Mouse (Mus musculus): ENCODE measurements around the gene Blnk. TPM values are rescaled to one million over a fixed set of nuclear protein-coding genes. Genes with fewer than 3 reads are reported as not detected.

Blnk gene
- polyA plus RNA-seq, 1 experiment from 2014 or later, result 0.62 TPM

DNA sequence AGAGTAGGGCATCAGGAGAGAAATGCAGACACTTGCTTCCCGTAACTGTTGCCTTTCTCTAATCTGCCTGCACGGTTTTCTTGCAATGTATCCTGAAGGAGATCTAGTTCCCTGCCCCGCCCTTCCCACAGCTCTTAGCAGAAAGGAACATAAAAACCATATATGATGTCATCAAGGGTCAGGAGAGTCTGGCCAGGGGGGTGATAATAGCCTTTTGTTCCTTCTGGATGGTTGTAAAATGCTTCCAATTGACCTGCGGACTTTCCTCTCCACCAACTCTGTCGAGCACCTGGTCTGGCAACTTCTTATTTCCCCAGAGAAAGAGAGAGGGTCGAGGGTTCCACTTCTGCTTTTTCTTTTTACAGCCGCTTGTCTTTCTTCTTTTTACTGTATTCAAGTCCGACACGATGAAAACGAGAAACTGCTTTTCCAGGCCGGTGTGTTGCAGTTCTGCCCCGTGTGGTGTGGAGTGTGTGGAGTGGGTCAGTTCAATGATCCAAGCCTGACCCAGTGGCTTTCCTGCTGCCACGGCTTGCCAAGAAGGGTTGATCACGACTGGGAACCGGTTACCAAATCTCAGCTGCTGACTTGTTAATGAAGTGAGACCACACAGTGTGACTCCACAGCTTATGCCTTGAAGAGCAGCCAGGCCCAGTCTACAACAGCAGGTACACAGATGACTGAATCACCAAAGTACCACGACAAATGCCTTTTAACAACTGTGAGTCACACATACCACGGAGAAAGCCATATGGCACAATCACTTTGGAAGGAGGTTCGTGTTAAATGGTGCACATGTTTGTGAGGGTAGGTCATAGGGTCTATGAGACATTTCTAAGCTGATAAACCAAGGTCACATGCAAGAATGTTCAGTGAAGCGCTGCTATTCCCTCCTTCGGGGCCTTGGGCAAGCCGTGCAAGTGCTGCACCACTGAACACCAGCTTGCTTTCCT, 1.4 kb upstream of the Blnk start:
- no peak overlapping the region for H3K4me3 ChIP-seq
- no peaks in the 10 kb centered on the region for H3K4me1 ChIP-seq
- no peak overlapping the region for H3K9ac ChIP-seq
- no peaks in the 10 kb centered on the region for H3K9me3 ChIP-seq (replicated peaks)
- 67% methylated on average over 21 of the region's 21 CpGs for WGBS
- no peaks in the 10 kb centered on the region for H3K36me3 ChIP-seq
- no peak for ATAC-seq (ENCODE audit: low FRiP score)
- no peaks in the 10 kb centered on the region for H3K27me3 ChIP-seq
- H3K27ac ChIP-seq, result no peak overlapping the region
- no peak overlapping the region for H3K4me2 ChIP-seq (replicated peaks)

DNA sequence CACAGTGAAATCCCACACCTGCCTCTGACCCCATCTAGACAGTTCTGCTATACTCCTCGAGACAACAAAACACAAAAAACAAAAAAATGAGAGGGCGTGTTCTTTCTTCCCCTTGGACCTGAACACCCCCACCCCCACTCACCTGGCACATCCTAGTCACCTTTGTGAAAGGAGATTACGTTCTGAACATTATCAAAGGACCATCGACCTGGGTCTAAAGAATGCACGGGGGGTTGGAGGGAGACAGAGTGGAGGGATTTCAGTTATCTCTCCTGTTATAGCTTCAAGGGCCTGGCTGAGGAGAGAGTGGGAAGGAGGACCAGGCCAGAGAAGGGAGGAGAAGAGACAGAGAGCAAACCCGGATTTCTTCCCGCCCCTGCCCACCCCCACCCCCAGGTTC, 576 bp upstream of the Blnk start:
- Histone ChIP-seq H3K4me2 (replicated peaks) (no peak overlapping the region), H3K27me3 (no peaks in the 10 kb centered on the region), H3K9me3 (replicated peaks) (no peaks in the 10 kb centered on the region), H3K27ac (no peak overlapping the region), H3K4me1 (no peaks in the 10 kb centered on the region), H3K4me3 (no peak overlapping the region), H3K9ac (no peak overlapping the region), H3K36me3 (no peaks in the 10 kb centered on the region)
- no peak for ATAC-seq (ENCODE audit: low FRiP score)
- WGBS, result 76% methylated on average over 7 of the region's 7 CpGs

DNA sequence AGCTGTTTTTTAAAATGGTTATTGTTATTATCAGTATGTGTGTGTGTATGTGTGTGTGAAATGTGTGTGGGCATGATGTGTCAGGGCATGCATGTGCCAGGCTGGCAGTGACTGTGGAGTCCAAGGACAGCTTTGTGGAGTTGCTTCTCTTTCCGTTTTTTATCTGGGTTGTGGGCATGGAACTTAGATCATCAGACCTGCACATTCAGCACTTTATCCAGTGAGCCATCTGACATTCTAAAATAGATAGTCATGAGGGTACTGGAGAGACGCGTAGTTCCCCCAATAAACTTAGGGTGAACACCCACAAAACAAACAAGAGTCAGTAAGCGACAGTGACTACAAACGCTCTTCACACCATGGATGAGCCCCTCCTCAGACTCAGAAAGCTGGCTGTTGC, 979 bp downstream of the Blnk start:
- 94% methylated on average over 5 of the region's 5 CpGs for WGBS

DNA sequence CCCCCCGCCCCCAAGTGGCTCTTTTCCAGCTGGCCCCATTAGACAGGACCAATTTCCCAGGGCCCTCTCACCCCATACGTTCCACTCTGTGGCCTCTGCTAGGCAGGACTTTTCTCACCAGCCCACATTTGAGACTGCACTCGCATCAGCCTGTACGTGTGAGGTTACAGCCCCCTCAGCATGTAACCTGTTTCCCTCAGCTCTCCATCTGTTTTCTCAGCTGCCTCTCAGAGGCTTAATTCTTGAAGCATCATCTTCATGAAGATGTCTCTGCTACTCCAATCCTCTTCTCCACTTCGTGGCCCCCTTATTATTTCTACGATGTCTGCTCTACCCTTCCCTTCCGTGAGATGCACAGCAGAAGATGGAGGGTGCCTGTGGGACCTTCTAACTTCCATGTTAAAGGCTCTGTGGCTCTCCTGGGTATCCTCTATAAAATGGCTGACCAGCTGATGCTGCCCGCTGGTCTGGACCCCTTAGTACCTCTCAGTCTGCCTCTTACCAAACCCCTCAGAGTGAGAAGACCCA, 1.8 kb downstream of the Blnk start:
- H3K27ac ChIP-seq, result no peak overlapping the region
- H3K9ac ChIP-seq, result no peak overlapping the region
- H3K9me3 ChIP-seq (replicated peaks), result no peaks in the 10 kb centered on the region
- no peaks in the 10 kb centered on the region for H3K27me3 ChIP-seq
- ATAC-seq (ENCODE audit: low FRiP score), result no peak
- no peaks in the 10 kb centered on the region for H3K36me3 ChIP-seq
- no peaks in the 10 kb centered on the region for H3K4me1 ChIP-seq
- 67% methylated on average over 8 of the region's 8 CpGs for WGBS
- no peak overlapping the region for H3K4me3 ChIP-seq
- H3K4me2 ChIP-seq (replicated peaks), result no peak overlapping the region

More for the DNA sequence above, 979 bp downstream of the Blnk start:
- ATAC-seq (ENCODE audit: low FRiP score), result no peak
- H3K9me3 ChIP-seq (replicated peaks), result no peaks in the 10 kb centered on the region
- H3K4me1 ChIP-seq, result no peaks in the 10 kb centered on the region
- no peak overlapping the region for H3K4me2 ChIP-seq (replicated peaks)
- H3K9ac ChIP-seq, result no peak overlapping the region
- H3K27me3 ChIP-seq, result no peaks in the 10 kb centered on the region
- no peaks in the 10 kb centered on the region for H3K36me3 ChIP-seq
- no peak overlapping the region for H3K4me3 ChIP-seq
- no peak overlapping the region for H3K27ac ChIP-seq

DNA sequence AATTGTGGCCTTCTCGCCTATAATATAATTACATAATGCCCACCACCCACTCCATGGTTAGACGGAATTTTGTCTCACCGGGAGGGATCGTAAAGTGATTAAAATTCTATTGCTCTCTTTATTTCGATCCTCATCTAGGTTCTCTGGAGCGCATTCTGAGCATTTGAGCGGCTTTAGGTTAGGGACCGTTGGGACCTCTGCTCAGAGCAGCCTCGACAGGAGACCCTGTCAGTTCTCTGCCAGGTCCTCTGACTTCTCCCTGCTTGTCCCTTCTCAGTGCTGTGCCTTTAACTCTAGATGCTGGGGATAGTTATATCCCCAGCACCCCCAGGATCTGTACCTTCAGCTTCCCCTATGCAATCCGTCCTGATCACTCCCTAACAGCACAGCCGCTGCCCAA, 2.2 kb downstream of the Blnk start:
- Histone ChIP-seq H3K9ac (no peak overlapping the region), H3K27me3 (no peaks in the 10 kb centered on the region), H3K4me1 (no peaks in the 10 kb centered on the region), H3K9me3 (replicated peaks) (no peaks in the 10 kb centered on the region), H3K27ac (no peak overlapping the region), H3K4me2 (replicated peaks) (no peak overlapping the region), H3K4me3 (no peak overlapping the region), H3K36me3 (no peaks in the 10 kb centered on the region)
- WGBS, result 82% methylated on average over 11 of the region's 11 CpGs
- ATAC-seq (ENCODE audit: low FRiP score), result no peak

DNA sequence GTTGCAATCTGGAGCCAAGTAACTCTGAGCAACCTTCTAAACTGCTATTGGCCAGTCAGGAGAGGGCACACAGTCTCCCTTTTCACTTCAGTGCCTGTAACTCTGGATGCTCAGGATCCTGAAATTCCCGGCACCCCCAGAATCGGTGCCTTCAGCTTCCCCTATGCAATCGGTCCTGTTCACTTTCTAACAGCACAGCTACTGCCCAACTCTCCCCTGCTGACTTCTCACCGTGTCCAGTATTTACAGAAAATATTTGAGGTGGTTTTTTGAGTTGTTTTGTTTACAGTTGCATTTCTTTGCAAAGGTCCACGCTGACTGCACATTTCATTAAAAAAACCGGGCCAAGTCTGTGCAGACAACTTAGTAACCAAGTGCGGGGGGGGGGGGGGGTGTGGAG, 2.7 kb downstream of the Blnk start:
- H3K27ac ChIP-seq, result no peak overlapping the region
- no peak for ATAC-seq (ENCODE audit: low FRiP score)
- 85% methylated on average over 6 of the region's 7 CpGs for WGBS
- no peaks in the 10 kb centered on the region for H3K9me3 ChIP-seq (replicated peaks)
- H3K27me3 ChIP-seq, result no peaks in the 10 kb centered on the region
- H3K9ac ChIP-seq, result no peak overlapping the region
- H3K4me2 ChIP-seq (replicated peaks), result no peak overlapping the region
- no peak overlapping the region for H3K4me3 ChIP-seq
- H3K4me1 ChIP-seq, result no peaks in the 10 kb centered on the region
- H3K36me3 ChIP-seq, result no peaks in the 10 kb centered on the region

DNA sequence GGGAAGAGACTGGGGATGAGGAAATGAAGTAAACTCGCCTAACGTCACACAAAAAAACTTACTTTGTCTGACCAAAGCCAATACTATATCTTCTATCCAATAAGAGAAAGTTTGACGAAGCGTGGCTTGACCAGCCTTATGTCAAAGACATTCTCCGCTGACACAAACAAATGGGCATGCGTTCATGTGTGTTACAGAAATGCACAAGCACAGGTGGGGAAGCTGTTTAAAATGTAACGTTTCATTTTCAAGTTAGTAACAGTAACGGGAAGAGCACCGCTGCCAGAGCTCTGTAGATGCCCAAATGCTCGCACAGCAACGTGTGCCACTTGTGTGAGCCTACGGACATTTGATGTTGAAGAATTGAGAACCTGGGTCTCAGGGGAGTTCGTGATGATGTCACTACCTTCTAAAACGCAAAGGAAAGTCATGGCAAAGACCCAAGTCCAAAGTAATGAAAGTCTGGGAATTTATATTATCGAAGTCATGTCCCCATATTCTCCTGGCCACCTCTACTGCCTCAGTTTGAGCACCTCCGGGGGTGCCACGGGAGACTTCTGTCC, 3.5 kb downstream of the Blnk start:
- ATAC-seq (ENCODE audit: low FRiP score), result no peak
- no peaks in the 10 kb centered on the region for H3K36me3 ChIP-seq
- H3K9ac ChIP-seq, result no peak overlapping the region
- no peaks in the 10 kb centered on the region for H3K4me1 ChIP-seq
- H3K27me3 ChIP-seq, result no peaks in the 10 kb centered on the region
- no peaks in the 10 kb centered on the region for H3K9me3 ChIP-seq (replicated peaks)
- H3K27ac ChIP-seq, result no peak overlapping the region
- 92% methylated on average over 17 of the region's 17 CpGs for WGBS
- H3K4me3 ChIP-seq, result no peak overlapping the region
- no peak overlapping the region for H3K4me2 ChIP-seq (replicated peaks)

DNA sequence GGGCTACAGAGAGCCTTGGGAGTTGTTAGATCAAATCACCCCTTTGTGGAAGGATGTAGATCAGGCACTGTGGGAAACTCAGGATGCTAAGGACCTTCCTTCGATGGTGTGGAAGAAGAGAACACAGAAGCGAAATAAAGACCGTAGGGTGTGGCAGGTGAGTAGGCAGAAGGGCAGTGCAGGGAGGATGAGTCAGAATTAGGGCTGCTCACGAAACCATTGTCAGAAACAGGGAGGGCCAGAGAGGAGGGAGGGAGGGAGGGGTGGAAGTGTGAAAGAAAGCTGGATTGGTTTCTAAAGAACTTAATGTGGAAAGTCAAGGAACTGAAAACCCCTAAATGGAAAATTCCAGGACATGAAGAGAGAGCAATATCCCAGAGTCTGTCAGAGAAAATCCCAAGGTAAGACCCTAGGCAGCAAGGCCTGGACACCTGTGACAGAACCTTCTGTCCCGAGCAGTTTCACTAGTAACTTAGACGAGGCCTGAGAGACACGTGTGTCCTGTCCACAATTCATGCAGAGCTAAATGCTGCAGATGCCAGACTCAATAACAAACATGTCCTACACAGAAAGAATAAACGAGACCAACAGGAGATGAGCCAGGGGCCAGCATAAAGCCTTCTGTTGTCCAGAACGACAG, 4.3 kb downstream of the Blnk start:
- H3K4me2 ChIP-seq (replicated peaks), result no peak overlapping the region
- WGBS, result 83% methylated on average over 9 of the region's 9 CpGs
- no peak overlapping the region for H3K4me3 ChIP-seq
- no peaks in the 10 kb centered on the region for H3K36me3 ChIP-seq
- no peak overlapping the region for H3K27ac ChIP-seq
- H3K4me1 ChIP-seq, result no peaks in the 10 kb centered on the region
- no peak for ATAC-seq (ENCODE audit: low FRiP score)
- H3K27me3 ChIP-seq, result no peaks in the 10 kb centered on the region
- H3K9me3 ChIP-seq (replicated peaks), result no peaks in the 10 kb centered on the region
- no peak overlapping the region for H3K9ac ChIP-seq

DNA sequence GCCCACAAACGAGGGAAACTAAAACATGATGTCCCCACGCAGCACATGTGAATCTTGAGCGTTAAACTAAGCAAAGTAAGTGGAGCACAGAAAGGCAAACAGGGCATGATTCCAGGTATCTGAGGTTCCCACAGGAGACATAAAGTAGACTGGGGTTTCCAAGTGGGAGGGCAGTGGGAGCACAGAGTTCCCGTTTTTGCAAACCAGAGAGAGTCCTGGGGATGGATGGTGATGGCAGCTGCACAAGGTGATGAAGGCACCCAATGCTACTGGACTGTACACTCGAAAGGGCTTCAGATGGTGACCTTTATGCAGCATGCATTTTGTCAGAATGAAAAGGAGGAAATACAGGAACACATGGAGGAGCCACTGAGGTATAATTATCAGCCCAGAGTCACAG, 5.5 kb downstream of the Blnk start:
- no peaks in the 10 kb centered on the region for H3K27me3 ChIP-seq
- H3K4me1 ChIP-seq, result no peaks in the 10 kb centered on the region
- H3K9me3 ChIP-seq (replicated peaks), result no peaks in the 10 kb centered on the region
- WGBS, result 85% methylated on average over 5 of the region's 5 CpGs
- no peak overlapping the region for H3K9ac ChIP-seq
- H3K36me3 ChIP-seq, result no peaks in the 10 kb centered on the region
- no peak for ATAC-seq (ENCODE audit: low FRiP score)
- H3K27ac ChIP-seq, result no peak overlapping the region
- H3K4me2 ChIP-seq (replicated peaks), result no peak overlapping the region
- no peak overlapping the region for H3K4me3 ChIP-seq

DNA sequence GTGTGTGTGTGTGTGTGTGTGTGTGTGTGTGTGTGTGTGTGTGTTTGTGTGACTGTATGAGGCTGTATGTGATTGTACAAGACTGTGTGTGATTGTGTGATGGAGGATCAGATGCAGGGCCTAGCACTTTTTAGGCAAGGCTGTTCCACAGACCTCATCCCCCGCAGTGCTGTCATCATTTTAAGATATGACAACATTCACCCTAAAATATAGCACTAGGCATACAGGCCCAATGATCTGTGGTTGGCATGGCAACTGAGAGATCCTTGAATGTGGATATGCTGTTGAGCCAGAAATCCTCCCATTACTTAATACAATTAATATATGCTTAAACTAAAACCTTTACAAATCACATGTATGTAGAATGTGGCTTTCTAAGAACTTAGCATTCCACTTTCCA, 9.8 kb downstream of the Blnk start:
- 100% methylated on average over 1 of the region's 1 CpGs for WGBS
- H3K4me1 ChIP-seq, result no peaks in the 10 kb centered on the region
- H3K4me3 ChIP-seq, result no peak overlapping the region
- H3K4me2 ChIP-seq (replicated peaks), result no peak overlapping the region
- no peaks in the 10 kb centered on the region for H3K9me3 ChIP-seq (replicated peaks)
- H3K9ac ChIP-seq, result no peak overlapping the region
- no peak overlapping the region for H3K27ac ChIP-seq
- H3K27me3 ChIP-seq, result no peaks in the 10 kb centered on the region
- ATAC-seq (ENCODE audit: low FRiP score), result no peak
- H3K36me3 ChIP-seq, result no peaks in the 10 kb centered on the region

DNA sequence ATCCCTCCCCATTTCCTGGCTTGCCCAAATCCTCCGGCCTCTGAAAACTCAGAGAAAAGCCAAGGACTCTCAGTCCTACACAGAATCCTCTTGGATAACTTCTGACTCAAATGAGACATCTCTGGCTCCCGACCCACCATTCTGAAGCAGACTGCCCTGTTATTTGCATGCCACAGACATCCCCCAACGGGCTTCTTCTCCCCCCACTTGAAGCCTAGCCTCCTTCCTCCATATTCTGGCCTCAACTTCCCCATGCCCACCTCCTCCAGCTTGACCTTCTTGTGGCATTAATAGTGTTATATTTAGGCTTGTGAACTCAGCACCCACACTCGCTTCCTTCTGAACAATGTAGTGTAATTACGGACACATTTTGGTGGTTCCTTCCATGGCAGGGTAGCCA, 13.7 kb downstream of the Blnk start:
- Histone ChIP-seq H3K36me3 (no peaks in the 10 kb centered on the region), H3K27ac (no peak overlapping the region), H3K27me3 (no peaks in the 10 kb centered on the region), H3K9ac (no peak overlapping the region), H3K4me1 (no peaks in the 10 kb centered on the region), H3K9me3 (replicated peaks) (no peaks in the 10 kb centered on the region), H3K4me2 (replicated peaks) (no peak overlapping the region), H3K4me3 (no peak overlapping the region)
- no peak for ATAC-seq (ENCODE audit: low FRiP score)
- WGBS, result 83% methylated on average over 5 of the region's 5 CpGs

DNA sequence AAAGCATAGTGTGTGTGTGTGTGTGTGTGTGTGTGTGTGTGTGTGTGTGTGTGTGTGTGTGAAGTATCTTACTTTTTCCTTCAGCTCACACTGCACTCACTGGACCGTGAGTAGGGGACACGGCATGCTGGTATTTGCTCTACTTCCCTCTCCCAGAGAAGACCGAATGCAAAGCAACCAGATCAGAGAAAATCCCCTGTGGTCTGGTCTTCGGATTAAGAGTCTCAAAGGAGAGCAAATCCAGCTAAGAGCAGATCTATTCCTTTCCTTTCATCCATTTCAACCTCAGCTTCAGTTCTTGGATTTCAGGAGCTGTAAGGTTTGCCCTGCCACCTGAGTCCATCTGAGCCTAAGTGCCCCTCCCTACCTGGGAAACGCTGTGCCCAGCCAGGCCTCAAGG, 16.3 kb downstream of the Blnk start:
- no peak overlapping the region for H3K9ac ChIP-seq
- 48% methylated on average over 5 of the region's 5 CpGs for WGBS

More for the DNA sequence above, 16.3 kb downstream of the Blnk start:
- H3K27me3 ChIP-seq, result no peaks in the 10 kb centered on the region
- no peak overlapping the region for H3K4me2 ChIP-seq (replicated peaks)
- H3K4me1 ChIP-seq, result no peaks in the 10 kb centered on the region
- no peaks in the 10 kb centered on the region for H3K36me3 ChIP-seq
- ATAC-seq (ENCODE audit: low FRiP score), result no peak
- H3K4me3 ChIP-seq, result no peak overlapping the region
- H3K9me3 ChIP-seq (replicated peaks), result no peaks in the 10 kb centered on the region
- no peak overlapping the region for H3K27ac ChIP-seq
